Mouse (Mus musculus): ENCODE measurements around the gene Hoxd4.

Gene Hoxd4

GRCm38 (mm10) chr2:74726973-74727639 is 15.4 kb downstream of the Hoxd4 start:
- no peak for DNase-seq (ENCODE audit: low read depth, low spot score)

GRCm38 (mm10) chr2:74727640-74728302 is 16.0 kb downstream of the Hoxd4 start:
- DNase-seq (ENCODE audit: low read depth, low spot score), result no peak

- no peak for DNase-seq (ENCODE audit: low read depth, low spot score)
Measured at GRCm38 (mm10) chr2:74728303-74728680, 16.6 kb downstream of the Hoxd4 start.

GRCm38 (mm10) chr2:74730331-74730730 is 18.6 kb downstream of the Hoxd4 start:
- DNase-seq (ENCODE audit: low read depth, low spot score), result no peak

GRCm38 (mm10) chr2:74731055-74731454 is 19.3 kb downstream of the Hoxd4 start:
- no peak for DNase-seq (ENCODE audit: low read depth, low spot score)

- no peak for DNase-seq (ENCODE audit: low read depth, low spot score)
Measured at GRCm38 (mm10) chr2:74731799-74732512, 20.2 kb downstream of the Hoxd4 start.

- DNase-seq (ENCODE audit: low read depth, low spot score), result no peak
Measured at GRCm38 (mm10) chr2:74732513-74733316, 21.0 kb downstream of the Hoxd4 start.

- no peak for DNase-seq (ENCODE audit: low read depth, low spot score)
Measured at GRCm38 (mm10) chr2:74733317-74733661, 21.6 kb downstream of the Hoxd4 start.

- DNase-seq (ENCODE audit: low read depth, low spot score), result no peak
Measured at GRCm38 (mm10) chr2:74733765-74734164, 22.0 kb downstream of the Hoxd4 start.

GRCm38 (mm10) chr2:74734451-74734850 is 22.7 kb downstream of the Hoxd4 start:
- DNase-seq (ENCODE audit: low read depth, low spot score), result no peak

- DNase-seq (ENCODE audit: low read depth, low spot score), result no peak
Measured at GRCm38 (mm10) chr2:74734996-74735811, 23.5 kb downstream of the Hoxd4 start.

- no peak for DNase-seq (ENCODE audit: low read depth, low spot score)
Measured at GRCm38 (mm10) chr2:74735851-74736687, 24.3 kb downstream of the Hoxd4 start.

- no peak for DNase-seq (ENCODE audit: low read depth, low spot score)
Measured at GRCm38 (mm10) chr2:74736688-74737577, 25.2 kb downstream of the Hoxd4 start.

- no peak for DNase-seq (ENCODE audit: low read depth, low spot score)
Measured at GRCm38 (mm10) chr2:74737578-74738070, 25.9 kb downstream of the Hoxd4 start.

GRCm38 (mm10) chr2:74738623-74739475 is 27.1 kb downstream of the Hoxd4 start:
- no peak for DNase-seq (ENCODE audit: low read depth, low spot score)

- DNase-seq (ENCODE audit: low read depth, low spot score), result no peak
Measured at GRCm38 (mm10) chr2:74739476-74739800, 27.7 kb downstream of the Hoxd4 start.

- DNase-seq (ENCODE audit: low read depth, low spot score), result no peak
Measured at GRCm38 (mm10) chr2:74739869-74740268, 28.1 kb downstream of the Hoxd4 start.

Data from brain, embryonic 18.5 days (tissue).